Mouse (Mus musculus): ENCODE measurements around the gene Zfhx3. TPM values are rescaled to one million over a fixed set of nuclear protein-coding genes. Genes with fewer than 3 reads are reported as not detected.

The Zfhx3 gene
- polyA plus RNA-seq, 1 experiment from 2014 or later, result 15.7 TPM

GRCm38 (mm10) chr8:108978362-108978750 is 1035.9 kb downstream of the Zfhx3 start:
- WGBS, result 86% methylated on average over 7 of the region's 7 CpGs

DNA sequence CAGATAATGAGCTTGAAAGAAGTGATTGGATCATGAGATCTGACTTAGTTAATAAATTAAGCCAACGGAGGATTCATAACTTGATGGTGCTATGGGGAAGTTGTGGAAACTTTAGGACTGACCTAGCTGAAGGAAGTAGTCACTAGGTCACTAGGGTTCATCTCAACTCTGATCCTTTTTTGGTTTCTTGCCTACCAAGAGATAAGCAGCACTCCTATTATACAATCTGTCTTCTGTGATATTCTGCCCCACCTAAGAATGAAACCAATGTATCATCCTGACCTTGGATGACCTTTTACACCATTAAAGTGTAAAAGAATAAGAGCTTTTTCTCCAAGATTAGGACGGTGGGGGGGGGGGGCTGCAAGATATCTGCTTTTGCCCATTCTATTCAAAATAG is 1042.5 kb downstream of the Zfhx3 start:
- ATAC-seq (replicated peaks; ENCODE audit: low FRiP score, low TSS enrichment, low read depth) (no peak), DNase-seq (ENCODE audit: low spot score) (no peak)
- no peak overlapping the region for H3K4me2 ChIP-seq (ENCODE audit: low read length)
- no peak overlapping the region for H3K4me3 ChIP-seq (ENCODE audit: low read depth, low read length)
- no peaks in the 10 kb centered on the region for H3K4me1 ChIP-seq (replicated peaks; ENCODE audit: control insufficient read depth, insufficient read depth, low read length)
- no peaks in the 10 kb centered on the region for H3K36me3 ChIP-seq (ENCODE audit: control insufficient read depth, insufficient read depth, low read length)
- WGBS, result 68% methylated on average over 2 of the region's 2 CpGs
- H3K9ac ChIP-seq (ENCODE audit: low read length), result no peak overlapping the region
- H3K9me3 ChIP-seq (ENCODE audit: control insufficient read depth, low read length), result 0 out of 2 replicates have a peak, but pooled peaks cover 3% of the 10 kb centered on the region
- H3K27me3 ChIP-seq (replicated peaks; ENCODE audit: control insufficient read depth, insufficient read depth, low read length), result no peaks in the 10 kb centered on the region
- no peak overlapping the region for H3K27ac ChIP-seq (ENCODE audit: low read depth)

More at GRCm38 (mm10) chr8:108978362-108978750, 1035.9 kb downstream of the Zfhx3 start:
- Histone ChIP-seq H3K9ac (ENCODE audit: low read length) (no peak overlapping the region), H3K4me2 (ENCODE audit: low read length) (no peak overlapping the region), H3K9me3 (ENCODE audit: control insufficient read depth, low read length) (0 out of 2 replicates have a peak, but pooled peaks cover 3% of the 10 kb centered on the region), H3K4me3 (ENCODE audit: low read depth, low read length) (no peak overlapping the region), H3K36me3 (ENCODE audit: control insufficient read depth, insufficient read depth, low read length) (no peaks in the 10 kb centered on the region), H3K27me3 (replicated peaks; ENCODE audit: control insufficient read depth, insufficient read depth, low read length) (no peaks in the 10 kb centered on the region), H3K27ac (ENCODE audit: low read depth) (no peak overlapping the region), H3K4me1 (replicated peaks; ENCODE audit: control insufficient read depth, insufficient read depth, low read length) (no peaks in the 10 kb centered on the region)
- no peak for DNase-seq (ENCODE audit: low spot score)
- no peak for ATAC-seq (replicated peaks; ENCODE audit: low FRiP score, low TSS enrichment, low read depth)

DNA sequence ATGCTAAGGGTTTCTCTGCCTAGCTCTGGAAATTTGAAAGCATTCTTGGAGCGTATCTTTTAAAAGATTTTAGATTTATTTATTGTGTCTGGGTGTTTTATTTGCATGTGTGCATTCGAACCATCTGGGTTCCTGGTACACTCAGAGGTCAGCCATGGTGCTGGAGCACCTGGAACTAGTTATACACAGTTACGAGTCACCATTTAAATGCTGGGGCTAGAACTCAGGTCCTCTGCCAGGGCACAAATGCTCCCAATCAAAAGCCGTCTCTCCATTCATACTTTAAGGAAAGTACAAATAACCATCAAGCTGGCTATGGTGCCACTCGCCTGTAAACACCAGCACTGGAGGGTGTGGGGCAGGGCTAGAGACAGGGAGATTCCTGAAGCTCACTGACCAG is 1047.4 kb downstream of the Zfhx3 start:
- Histone ChIP-seq H3K9me3 (ENCODE audit: control insufficient read depth, low read length) (no peaks in the 10 kb centered on the region), H3K4me1 (replicated peaks; ENCODE audit: control insufficient read depth, insufficient read depth, low read length) (no peaks in the 10 kb centered on the region), H3K36me3 (ENCODE audit: control insufficient read depth, insufficient read depth, low read length) (no peaks in the 10 kb centered on the region), H3K27ac (ENCODE audit: low read depth) (no peak overlapping the region), H3K4me3 (ENCODE audit: low read depth, low read length) (no peak overlapping the region), H3K9ac (ENCODE audit: low read length) (no peak overlapping the region), H3K4me2 (ENCODE audit: low read length) (no peak overlapping the region), H3K27me3 (replicated peaks; ENCODE audit: control insufficient read depth, insufficient read depth, low read length) (no peaks in the 10 kb centered on the region)
- DNase-seq (ENCODE audit: low spot score), result no peak
- WGBS, result 81% methylated on average over 5 of the region's 5 CpGs
- ATAC-seq (replicated peaks; ENCODE audit: low FRiP score, low TSS enrichment, low read depth), result no peak

DNA sequence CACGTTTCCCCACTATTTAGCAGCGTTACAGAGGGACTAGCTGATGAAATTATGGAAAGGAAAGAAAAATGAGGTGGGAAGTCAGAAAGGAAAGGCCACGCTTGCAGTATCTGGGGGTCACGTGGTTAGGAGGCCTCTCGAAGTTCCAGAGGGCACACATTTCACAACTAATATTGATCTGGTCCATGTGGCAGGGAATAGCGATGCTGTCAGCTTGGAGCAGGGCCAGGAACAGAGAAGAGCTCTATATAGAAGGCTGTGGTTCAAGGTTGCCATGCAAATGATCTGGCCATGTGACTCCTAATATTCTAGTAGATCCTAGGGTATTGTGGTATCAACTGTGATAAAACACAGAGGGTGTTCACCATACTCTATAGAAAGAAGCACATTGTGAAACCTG is 1048.1 kb downstream of the Zfhx3 start:
- H3K9me3 ChIP-seq (ENCODE audit: control insufficient read depth, low read length), result no peaks in the 10 kb centered on the region
- 76% methylated on average over 6 of the region's 6 CpGs for WGBS
- H3K4me2 ChIP-seq (ENCODE audit: low read length), result no peak overlapping the region
- ATAC-seq (replicated peaks; ENCODE audit: low FRiP score, low TSS enrichment, low read depth), result no peak
- no peaks in the 10 kb centered on the region for H3K27me3 ChIP-seq (replicated peaks; ENCODE audit: control insufficient read depth, insufficient read depth, low read length)
- no peaks in the 10 kb centered on the region for H3K36me3 ChIP-seq (ENCODE audit: control insufficient read depth, insufficient read depth, low read length)
- DNase-seq (ENCODE audit: low spot score), result no peak
- no peak overlapping the region for H3K27ac ChIP-seq (ENCODE audit: low read depth)
- no peak overlapping the region for H3K4me3 ChIP-seq (ENCODE audit: low read depth, low read length)
- no peak overlapping the region for H3K9ac ChIP-seq (ENCODE audit: low read length)
- no peaks in the 10 kb centered on the region for H3K4me1 ChIP-seq (replicated peaks; ENCODE audit: control insufficient read depth, insufficient read depth, low read length)

- no peak for ATAC-seq (replicated peaks; ENCODE audit: low FRiP score, low TSS enrichment, low read depth)
- Histone ChIP-seq H3K9me3 (ENCODE audit: control insufficient read depth, low read length) (no peaks in the 10 kb centered on the region), H3K36me3 (ENCODE audit: control insufficient read depth, insufficient read depth, low read length) (no peaks in the 10 kb centered on the region), H3K4me2 (ENCODE audit: low read length) (no peak overlapping the region), H3K4me1 (replicated peaks; ENCODE audit: control insufficient read depth, insufficient read depth, low read length) (no peaks in the 10 kb centered on the region), H3K27me3 (replicated peaks; ENCODE audit: control insufficient read depth, insufficient read depth, low read length) (no peaks in the 10 kb centered on the region), H3K4me3 (ENCODE audit: low read depth, low read length) (no peak overlapping the region), H3K9ac (ENCODE audit: low read length) (no peak overlapping the region), H3K27ac (ENCODE audit: low read depth) (no peak overlapping the region)
- no peak for DNase-seq (ENCODE audit: low spot score)
- 91% methylated on average over 5 of the region's 5 CpGs for WGBS
Measured at GRCm38 (mm10) chr8:108991395-108991794, 1049.0 kb downstream of the Zfhx3 start.

- DNase-seq (ENCODE audit: low spot score) (no peak), ATAC-seq (replicated peaks; ENCODE audit: low FRiP score, low TSS enrichment, low read depth) (no peak)
- Histone ChIP-seq H3K27me3 (replicated peaks; ENCODE audit: control insufficient read depth, insufficient read depth, low read length) (no peaks in the 10 kb centered on the region), H3K9me3 (ENCODE audit: control insufficient read depth, low read length) (no peaks in the 10 kb centered on the region), H3K4me3 (ENCODE audit: low read depth, low read length) (no peak overlapping the region), H3K9ac (ENCODE audit: low read length) (no peak overlapping the region), H3K4me2 (ENCODE audit: low read length) (no peak overlapping the region), H3K4me1 (replicated peaks; ENCODE audit: control insufficient read depth, insufficient read depth, low read length) (no peaks in the 10 kb centered on the region), H3K27ac (ENCODE audit: low read depth) (no peak overlapping the region), H3K36me3 (ENCODE audit: control insufficient read depth, insufficient read depth, low read length) (no peaks in the 10 kb centered on the region)
- WGBS, result 16% methylated on average over 2 of the region's 2 CpGs
Measured at GRCm38 (mm10) chr8:108993718-108994117, 1051.3 kb downstream of the Zfhx3 start.

DNA sequence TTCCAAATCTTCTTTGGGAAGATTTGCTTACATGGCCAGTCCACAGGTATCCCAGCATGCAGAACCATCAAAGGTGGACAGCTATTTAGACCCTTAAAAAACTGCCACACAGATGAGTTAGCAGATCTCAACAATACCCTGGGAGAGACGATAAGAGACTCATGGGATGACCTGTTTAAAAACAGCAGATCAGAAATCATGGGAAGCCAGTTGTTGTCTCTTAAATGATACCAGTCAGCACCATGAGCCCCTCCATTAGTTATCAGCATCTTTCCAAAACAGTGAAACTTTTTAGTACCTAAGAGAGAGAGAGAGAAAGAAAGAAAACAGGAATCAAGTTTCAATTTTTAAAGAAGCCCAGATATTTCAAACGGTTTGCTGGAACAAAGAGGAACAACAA is 1051.7 kb downstream of the Zfhx3 start:
- no peak for DNase-seq (ENCODE audit: low spot score)

DNA sequence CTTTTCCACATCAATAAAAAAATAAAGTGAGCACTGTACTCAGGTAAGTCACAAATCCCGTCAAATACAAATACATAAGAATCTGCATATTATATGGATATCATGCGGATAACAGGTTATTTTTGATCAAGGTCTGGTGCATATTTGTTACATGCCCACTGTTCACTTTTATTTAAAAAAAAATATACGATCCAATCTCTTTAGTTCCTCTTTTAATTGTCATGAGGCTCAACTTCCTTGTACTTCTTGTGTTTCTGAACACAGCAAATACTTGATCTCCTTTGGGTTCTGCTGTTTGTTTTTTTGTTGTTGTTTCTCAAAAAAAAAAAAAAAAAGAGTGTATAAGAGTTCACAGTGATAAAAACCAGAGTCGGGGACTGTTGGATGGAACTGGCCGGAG is 1052.4 kb downstream of the Zfhx3 start:
- Histone ChIP-seq H3K27ac (ENCODE audit: low read depth) (no peak overlapping the region), H3K36me3 (ENCODE audit: control insufficient read depth, insufficient read depth, low read length) (no peaks in the 10 kb centered on the region), H3K27me3 (replicated peaks; ENCODE audit: control insufficient read depth, insufficient read depth, low read length) (no peaks in the 10 kb centered on the region), H3K4me3 (ENCODE audit: low read depth, low read length) (no peak overlapping the region), H3K9ac (ENCODE audit: low read length) (no peak overlapping the region), H3K4me1 (replicated peaks; ENCODE audit: control insufficient read depth, insufficient read depth, low read length) (no peaks in the 10 kb centered on the region), H3K4me2 (ENCODE audit: low read length) (no peak overlapping the region), H3K9me3 (ENCODE audit: control insufficient read depth, low read length) (no peaks in the 10 kb centered on the region)
- DNase-seq (ENCODE audit: low spot score) (no peak), ATAC-seq (replicated peaks; ENCODE audit: low FRiP score, low TSS enrichment, low read depth) (no peak)
- WGBS, result 86% methylated on average over 5 of the region's 5 CpGs

More for the DNA sequence above, 1051.7 kb downstream of the Zfhx3 start:
- no peak overlapping the region for H3K27ac ChIP-seq (ENCODE audit: low read depth)
- no peak overlapping the region for H3K4me3 ChIP-seq (ENCODE audit: low read depth, low read length)
- no peak overlapping the region for H3K9ac ChIP-seq (ENCODE audit: low read length)
- no peak for ATAC-seq (replicated peaks; ENCODE audit: low FRiP score, low TSS enrichment, low read depth)
- no peak overlapping the region for H3K4me2 ChIP-seq (ENCODE audit: low read length)
- no peaks in the 10 kb centered on the region for H3K9me3 ChIP-seq (ENCODE audit: control insufficient read depth, low read length)
- no peaks in the 10 kb centered on the region for H3K36me3 ChIP-seq (ENCODE audit: control insufficient read depth, insufficient read depth, low read length)
- 65% methylated on average over 2 of the region's 2 CpGs for WGBS
- no peaks in the 10 kb centered on the region for H3K4me1 ChIP-seq (replicated peaks; ENCODE audit: control insufficient read depth, insufficient read depth, low read length)
- no peaks in the 10 kb centered on the region for H3K27me3 ChIP-seq (replicated peaks; ENCODE audit: control insufficient read depth, insufficient read depth, low read length)

DNA sequence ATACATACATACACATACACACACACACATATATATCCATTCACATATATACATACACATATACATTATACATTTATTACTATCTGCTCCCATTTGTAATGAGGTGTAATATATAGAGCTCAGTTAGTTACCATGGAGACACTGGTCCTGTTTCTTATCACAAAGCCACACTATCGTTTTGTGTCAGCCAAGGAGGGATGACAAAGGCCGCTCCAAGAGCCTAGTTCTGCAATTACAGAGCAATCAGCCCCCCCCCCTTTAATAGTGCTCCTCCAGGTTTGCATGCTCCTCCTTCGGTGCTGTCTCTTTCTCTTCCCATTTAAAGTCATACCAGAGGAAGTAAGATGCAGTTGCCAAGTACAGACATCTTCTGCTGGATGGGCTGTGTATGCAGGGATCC is 1054.9 kb downstream of the Zfhx3 start:
- ATAC-seq (replicated peaks; ENCODE audit: low FRiP score, low TSS enrichment, low read depth), result no peak

More for the DNA sequence above, 1054.9 kb downstream of the Zfhx3 start:
- no peak overlapping the region for H3K4me3 ChIP-seq (ENCODE audit: low read depth, low read length)
- DNase-seq (ENCODE audit: low spot score), result peak; percentile 43
- no peak overlapping the region for H3K4me2 ChIP-seq (ENCODE audit: low read length)
- no peaks in the 10 kb centered on the region for H3K9me3 ChIP-seq (ENCODE audit: control insufficient read depth, low read length)
- H3K9ac ChIP-seq (ENCODE audit: low read length), result no peak overlapping the region
- H3K36me3 ChIP-seq (ENCODE audit: control insufficient read depth, insufficient read depth, low read length), result no peaks in the 10 kb centered on the region
- H3K27me3 ChIP-seq (replicated peaks; ENCODE audit: control insufficient read depth, insufficient read depth, low read length), result no peaks in the 10 kb centered on the region
- no peak overlapping the region for H3K27ac ChIP-seq (ENCODE audit: low read depth)
- no peaks in the 10 kb centered on the region for H3K4me1 ChIP-seq (replicated peaks; ENCODE audit: control insufficient read depth, insufficient read depth, low read length)
- WGBS, result 21% methylated on average over 3 of the region's 3 CpGs
